Mouse (Mus musculus): ENCODE results near the gene Acp2. TPM values are rescaled to one million over a fixed set of nuclear protein-coding genes. Genes with fewer than 3 reads are reported as not detected.

Gene Acp2
- polyA plus RNA-seq, 1 experiment from 2014 or later = 37.5 TPM

DNA sequence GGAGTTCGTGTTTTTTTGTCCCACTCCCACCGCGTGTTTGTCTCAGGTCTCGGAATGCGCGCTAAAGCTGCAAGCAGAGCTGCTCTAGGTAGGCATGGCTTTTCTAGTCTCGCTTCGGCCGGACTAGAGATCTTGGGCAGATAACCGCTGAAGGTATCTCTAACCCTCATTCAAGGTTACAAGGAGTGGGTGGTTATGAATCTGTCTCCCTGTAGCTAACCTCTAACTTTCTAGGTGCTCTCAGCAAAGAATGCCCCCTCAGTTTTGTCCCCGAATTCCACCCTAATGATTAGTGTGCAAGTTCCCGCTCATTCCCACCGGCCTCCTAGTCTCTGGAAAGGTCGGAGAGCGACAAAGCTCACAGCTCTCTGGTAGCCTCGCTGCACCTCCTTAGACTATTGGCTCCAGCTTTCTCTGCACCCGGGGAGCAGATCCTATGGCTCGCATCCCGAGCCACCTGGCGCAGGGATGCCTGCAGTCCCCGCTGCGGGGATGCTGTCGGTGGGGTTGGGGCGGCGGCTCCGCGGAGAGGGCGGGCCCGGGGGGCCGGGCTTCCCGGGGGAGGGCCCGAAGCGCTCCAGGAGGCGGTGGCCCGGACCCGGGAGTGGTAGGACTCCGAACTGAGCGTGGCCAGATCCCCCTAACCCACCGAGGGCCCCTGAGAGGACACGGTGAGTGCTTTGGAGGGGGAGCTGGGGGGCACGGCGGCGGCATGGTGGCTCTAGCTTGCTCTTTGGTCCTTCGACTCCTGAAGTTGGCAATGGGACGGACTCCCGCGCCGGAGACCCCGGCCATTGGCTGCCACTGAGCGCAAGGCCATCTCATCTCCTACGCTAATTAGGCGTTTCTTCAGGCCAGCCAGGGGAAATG lies 53.8 kb downstream of the Acp2 start:
- ATAC-seq (ENCODE audit: insufficient read depth, low FRiP score, low TSS enrichment) (peak; percentile 45), DNase-seq (ENCODE audit: low spot score) (peak; percentile 72)
- under 1% methylated on average over 51 of the region's 52 CpGs for WGBS
- H3K27me3 ChIP-seq (ENCODE audit: control insufficient read depth, insufficient read depth, low read length) = peaks cover 7% of the 10 kb centered on the region; the same call in 1 of the 2 replicates
- H3K4me3 ChIP-seq (ENCODE audit: low read depth, low read length) = peak overlapping the region; percentile 63
- peak overlapping the region; percentile 99 for H3K4me2 ChIP-seq (ENCODE audit: low read depth)
- H3K36me3 ChIP-seq (ENCODE audit: control insufficient read depth, insufficient read depth, low read length) = no peaks in the 10 kb centered on the region; the same call in 1 of the 2 replicates
- H3K4me1 ChIP-seq (ENCODE audit: control insufficient read depth, insufficient read depth, low read length) = peaks cover 16% of the 10 kb centered on the region
- H3K9ac ChIP-seq (ENCODE audit: low read length) = peak overlapping the region; percentile 64
- H3K27ac ChIP-seq (ENCODE audit: low read depth, low read length) = peak overlapping the region; percentile 23; the same call in 1 of the 2 replicates
- H3K9me3 ChIP-seq (ENCODE audit: control insufficient read depth, low read length) = no peaks in the 10 kb centered on the region

DNA sequence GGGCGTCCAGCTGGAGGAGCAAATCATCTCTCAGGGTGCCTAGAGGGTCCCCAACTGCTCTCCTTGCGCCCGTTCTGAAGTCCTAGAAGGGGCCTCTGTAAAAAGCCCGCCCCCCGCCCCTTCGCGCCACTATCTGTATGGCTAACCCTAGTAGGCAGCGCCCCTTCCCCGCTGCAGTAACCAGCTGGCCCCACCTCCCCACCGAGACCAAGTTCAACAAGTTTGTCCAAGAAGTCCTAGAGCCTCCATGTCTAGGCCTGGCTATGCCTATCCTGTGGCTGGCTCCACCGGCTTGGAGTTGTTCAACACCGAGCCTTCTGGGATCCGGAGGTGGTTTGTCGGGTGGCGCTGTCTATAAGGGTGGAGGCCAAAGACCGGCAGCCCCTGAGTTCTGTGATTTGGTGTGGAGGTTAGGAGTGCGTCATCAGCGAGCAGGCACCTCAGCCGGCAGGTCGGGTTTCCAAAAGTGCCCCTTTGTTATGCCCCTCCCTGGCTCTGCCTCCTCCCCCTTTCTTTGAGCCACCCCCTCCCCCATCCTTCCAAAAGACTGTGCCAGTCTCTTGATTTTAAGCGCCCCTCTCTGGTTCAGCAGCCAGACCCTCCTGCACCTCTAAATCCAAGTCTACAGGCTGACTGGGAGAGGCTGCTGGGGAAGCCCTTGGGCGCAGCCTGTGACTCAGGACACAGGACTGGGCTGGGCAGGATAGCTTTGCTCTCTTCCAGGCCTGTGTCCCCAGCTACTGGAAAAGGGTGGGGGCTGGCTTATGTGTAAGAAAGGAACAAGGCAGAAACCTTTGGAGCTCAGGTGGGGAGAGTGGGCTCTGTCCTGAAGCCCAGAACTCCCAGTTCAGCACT lies 54.7 kb downstream of the Acp2 start:
- no peak for DNase-seq (ENCODE audit: low spot score)
- 2% methylated on average over 22 of the region's 22 CpGs for WGBS

DNA sequence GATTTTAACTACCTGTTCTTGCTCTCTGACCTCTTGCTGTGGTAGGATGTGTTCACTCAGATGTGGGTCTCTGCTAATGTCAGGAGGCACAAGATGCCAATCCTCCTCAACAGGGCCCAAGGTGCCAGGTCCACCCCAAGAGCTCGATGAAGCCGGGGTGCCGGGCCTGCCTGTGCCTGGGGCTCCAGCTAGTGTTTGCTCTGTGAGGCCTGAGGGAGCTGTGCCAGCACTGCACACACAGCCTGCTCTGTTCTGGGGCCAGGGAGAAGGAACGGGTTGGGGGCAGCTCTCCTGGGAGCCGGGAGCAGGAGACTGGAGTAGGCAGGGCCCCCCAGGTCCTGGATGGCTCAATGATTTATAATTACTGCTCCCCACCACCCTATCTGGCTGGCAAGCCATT lies 55.4 kb downstream of the Acp2 start:
- peak overlapping the region; percentile 64 for H3K9ac ChIP-seq (ENCODE audit: low read length)
- H3K9me3 ChIP-seq (ENCODE audit: control insufficient read depth, low read length) = no peaks in the 10 kb centered on the region
- H3K27me3 ChIP-seq (ENCODE audit: control insufficient read depth, insufficient read depth, low read length) = peaks cover 5% of the 10 kb centered on the region; the same call in 1 of the 2 replicates
- H3K4me1 ChIP-seq (ENCODE audit: control insufficient read depth, insufficient read depth, low read length) = peaks cover 16% of the 10 kb centered on the region
- peak overlapping the region; percentile 99 for H3K4me2 ChIP-seq (ENCODE audit: low read depth)
- ATAC-seq (ENCODE audit: insufficient read depth, low FRiP score, low TSS enrichment) = no peak
- WGBS = 74% methylated on average over 5 of the region's 5 CpGs
- H3K27ac ChIP-seq (ENCODE audit: low read depth, low read length) = no peak overlapping the region
- DNase-seq (ENCODE audit: low spot score) = no peak
- peak overlapping the region; percentile 63; the same call in 1 of the 2 replicates for H3K4me3 ChIP-seq (ENCODE audit: low read depth, low read length)
- H3K36me3 ChIP-seq (ENCODE audit: control insufficient read depth, insufficient read depth, low read length) = no peaks in the 10 kb centered on the region; the same call in 1 of the 2 replicates

More for the DNA sequence above, 54.7 kb downstream of the Acp2 start:
- Histone ChIP-seq H3K4me3 (ENCODE audit: low read depth, low read length) (peak overlapping the region; percentile 63), H3K36me3 (ENCODE audit: control insufficient read depth, insufficient read depth, low read length) (no peaks in the 10 kb centered on the region; the same call in 1 of the 2 replicates), H3K4me2 (ENCODE audit: low read depth) (peak overlapping the region; percentile 99), H3K9me3 (ENCODE audit: control insufficient read depth, low read length) (no peaks in the 10 kb centered on the region), H3K4me1 (ENCODE audit: control insufficient read depth, insufficient read depth, low read length) (peaks cover 16% of the 10 kb centered on the region), H3K27ac (ENCODE audit: low read depth, low read length) (peak overlapping the region; percentile 23; the same call in 1 of the 2 replicates), H3K9ac (ENCODE audit: low read length) (peak overlapping the region; percentile 64), H3K27me3 (ENCODE audit: control insufficient read depth, insufficient read depth, low read length) (peaks cover 7% of the 10 kb centered on the region; the same call in 1 of the 2 replicates)
- peak; percentile 59 for ATAC-seq (ENCODE audit: insufficient read depth, low FRiP score, low TSS enrichment)

DNA sequence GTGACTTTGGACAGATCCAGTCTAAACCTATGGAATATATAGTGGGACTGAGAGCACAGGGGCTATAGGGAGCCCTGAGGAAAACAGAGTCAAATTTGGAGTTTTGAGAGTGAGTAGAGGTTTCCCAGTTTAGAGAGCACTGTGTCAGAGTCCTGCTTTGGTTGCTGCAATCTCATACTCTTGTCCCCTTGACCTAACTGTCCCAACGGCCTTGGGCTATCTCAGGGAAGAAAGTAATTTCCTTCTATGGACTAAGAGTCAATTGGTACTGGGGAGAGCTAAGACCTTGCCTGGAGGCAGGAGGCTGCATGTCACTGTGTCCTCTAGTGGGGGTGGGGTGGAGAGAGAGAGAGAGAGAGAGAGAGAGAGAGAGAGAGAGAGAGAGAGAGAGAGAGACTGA lies 56.1 kb downstream of the Acp2 start:
- no peaks in the 10 kb centered on the region; the same call in 1 of the 2 replicates for H3K36me3 ChIP-seq (ENCODE audit: control insufficient read depth, insufficient read depth, low read length)
- ATAC-seq (ENCODE audit: insufficient read depth, low FRiP score, low TSS enrichment) (no peak), DNase-seq (ENCODE audit: low spot score) (no peak)
- H3K27me3 ChIP-seq (ENCODE audit: control insufficient read depth, insufficient read depth, low read length) = peaks cover 5% of the 10 kb centered on the region; the same call in 1 of the 2 replicates
- peaks cover 16% of the 10 kb centered on the region for H3K4me1 ChIP-seq (ENCODE audit: control insufficient read depth, insufficient read depth, low read length)
- no peaks in the 10 kb centered on the region for H3K9me3 ChIP-seq (ENCODE audit: control insufficient read depth, low read length)
- 50% methylated on average over 1 of the region's 1 CpGs for WGBS
- no peak overlapping the region for H3K4me2 ChIP-seq (ENCODE audit: low read depth)
- no peak overlapping the region for H3K27ac ChIP-seq (ENCODE audit: low read depth, low read length)
- H3K4me3 ChIP-seq (ENCODE audit: low read depth, low read length) = no peak overlapping the region
- no peak overlapping the region for H3K9ac ChIP-seq (ENCODE audit: low read length)

DNA sequence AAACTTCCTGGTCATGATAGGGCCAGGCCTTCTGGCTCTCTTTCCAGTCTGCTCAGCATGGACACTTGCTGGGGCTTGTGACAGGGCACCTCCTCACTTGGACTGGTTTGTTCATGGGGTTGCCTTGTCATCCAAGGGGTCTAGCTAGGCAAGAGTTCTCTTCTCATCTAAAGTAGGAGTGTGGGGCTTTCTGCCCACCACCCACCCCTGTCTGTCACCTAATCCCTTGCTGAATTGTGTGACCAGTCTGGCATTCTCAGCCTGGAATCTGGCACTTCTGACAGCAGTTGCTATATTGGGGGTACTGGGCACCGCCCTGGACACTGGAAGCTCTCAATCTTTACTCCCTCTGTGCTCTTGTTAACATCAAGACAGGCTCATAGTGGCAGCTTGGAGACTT lies 56.8 kb downstream of the Acp2 start:
- H3K9me3 ChIP-seq (ENCODE audit: control insufficient read depth, low read length) = no peaks in the 10 kb centered on the region
- peaks cover 19% of the 10 kb centered on the region for H3K4me1 ChIP-seq (ENCODE audit: control insufficient read depth, insufficient read depth, low read length)
- H3K4me2 ChIP-seq (ENCODE audit: low read depth) = no peak overlapping the region
- WGBS = 96% methylated on average over 1 of the region's 1 CpGs
- ATAC-seq (ENCODE audit: insufficient read depth, low FRiP score, low TSS enrichment) (no peak), DNase-seq (ENCODE audit: low spot score) (no peak)
- H3K9ac ChIP-seq (ENCODE audit: low read length) = no peak overlapping the region
- peaks cover 5% of the 10 kb centered on the region; the same call in 1 of the 2 replicates for H3K27me3 ChIP-seq (ENCODE audit: control insufficient read depth, insufficient read depth, low read length)
- no peak overlapping the region for H3K4me3 ChIP-seq (ENCODE audit: low read depth, low read length)
- no peak overlapping the region for H3K27ac ChIP-seq (ENCODE audit: low read depth, low read length)
- no peaks in the 10 kb centered on the region; the same call in 1 of the 2 replicates for H3K36me3 ChIP-seq (ENCODE audit: control insufficient read depth, insufficient read depth, low read length)

Other genes starting within 250 kb of the Acp2 start
- gene Rapsn, start 167.3 kb upstream of the Acp2 start, polyA plus RNA-seq (2014; fragmentation: Nextera tagmentation; extraction: Ambion mirVana) = 3.7 and 5.5 TPM in 2 replicates
- gene Psmc3, start 148.9 kb upstream of the Acp2 start, polyA plus RNA-seq (2014; fragmentation: Nextera tagmentation; extraction: Ambion mirVana) = 387 and 389 TPM in 2 replicates
- 21.9 and 27.6 TPM in 2 replicates for gene Slc39a13, start 132.5 kb upstream of the Acp2 start, polyA plus RNA-seq (2014; fragmentation: Nextera tagmentation; extraction: Ambion mirVana)
- gene Spi1, start 120.5 kb upstream of the Acp2 start, polyA plus RNA-seq (2014; fragmentation: Nextera tagmentation; extraction: Ambion mirVana) = 2.8 and 4.2 TPM in 2 replicates
- gene Mybpc3, start 84.7 kb upstream of the Acp2 start, polyA plus RNA-seq (2014; fragmentation: Nextera tagmentation; extraction: Ambion mirVana) = 0.11 and 0.49 TPM in 2 replicates
- 21.4 and 24.8 TPM in 2 replicates for gene Madd, start 19.0 kb upstream of the Acp2 start, polyA plus RNA-seq (2014; fragmentation: Nextera tagmentation; extraction: Ambion mirVana)
- gene Nr1h3, start 51 bp upstream of the Acp2 start, polyA plus RNA-seq (2014; fragmentation: Nextera tagmentation; extraction: Ambion mirVana) = 1.1 and 1.3 TPM in 2 replicates
- 5.8 and 6.8 TPM in 2 replicates for gene Ddb2, start 34.1 kb downstream of the Acp2 start, polyA plus RNA-seq (2014; fragmentation: Nextera tagmentation; extraction: Ambion mirVana)
- gene Pacsin3, start 53.1 kb downstream of the Acp2 start, polyA plus RNA-seq (2014; fragmentation: Nextera tagmentation; extraction: Ambion mirVana) = 21.2 and 24.0 TPM in 2 replicates
- 86.5 and 94.6 TPM in 2 replicates for gene Arfgap2, start 62.1 kb downstream of the Acp2 start, polyA plus RNA-seq (2014; fragmentation: Nextera tagmentation; extraction: Ambion mirVana)
- 98.5 and 98.6 TPM in 2 replicates for gene 1110051M20Rik, start 241.8 kb downstream of the Acp2 start, polyA plus RNA-seq (2014; fragmentation: Nextera tagmentation; extraction: Ambion mirVana)

All from neural tube, embryonic 11.5 days (tissue).